Mouse (Mus musculus) embryonic facial prominence, embryonic 15.5 days (tissue): ENCODE measurements around the gene Sept1. TPM values are rescaled to one million over a fixed set of nuclear protein-coding genes. Genes with fewer than 3 reads are reported as not detected.

Experiments used
- polyA plus RNA-seq: library from polyadenylated mRNA; unstranded; fragments of >200 nt; fragmentation: Nextera tagmentation; extraction: Ambion mirVana; gene quantifications from 2 replicates; pipeline ENCODE4 v1.2.1, GENCODE M21; 2015

Gene Sept1
- polyA plus RNA-seq, 1 experiment from 2014 or later = 23.9 TPM

Other genes starting within 250 kb of the Sept1 start
- gene Mvp, start 218.5 kb downstream of the Sept1 start, polyA plus RNA-seq = 12.0 and 12.5 TPM in 2 replicates
- 0.33 and 0.43 TPM in 2 replicates for gene Pagr1b, start 216.6 kb downstream of the Sept1 start, polyA plus RNA-seq
- gene Pagr1a, start 215.8 kb downstream of the Sept1 start, polyA plus RNA-seq = 40.9 and 73.0 TPM in 2 replicates
- 55.0 and 78.2 TPM in 2 replicates for gene Gm42742, start 212.0 kb downstream of the Sept1 start, polyA plus RNA-seq
- 18.9 and 21.9 TPM in 2 replicates for gene Prrt2, start 211.9 kb downstream of the Sept1 start, polyA plus RNA-seq
- 75.2 and 79.8 TPM in 2 replicates for gene Maz, start 206.1 kb downstream of the Sept1 start, polyA plus RNA-seq
- gene Kif22, start 190.7 kb downstream of the Sept1 start, polyA plus RNA-seq = 87.5 and 90.6 TPM in 2 replicates
- gene Zg16, start 145.8 kb downstream of the Sept1 start, polyA plus RNA-seq = not detected in 2 replicates
- 4.8 and 6.3 TPM in 2 replicates for gene AI467606, start 141.8 kb downstream of the Sept1 start, polyA plus RNA-seq
- 2.0 and 3.3 TPM in 2 replicates for gene Qprt, start 110.9 kb downstream of the Sept1 start, polyA plus RNA-seq
- 0.61 and 0.67 TPM in 2 replicates for gene Spn, start 95.3 kb downstream of the Sept1 start, polyA plus RNA-seq
- 56.4 and 61.8 TPM in 2 replicates for gene Cd2bp2, start 37.1 kb downstream of the Sept1 start, polyA plus RNA-seq
- 29.4 and 32.5 TPM in 2 replicates for gene Tbc1d10b, start 24.7 kb downstream of the Sept1 start, polyA plus RNA-seq
- gene Mylpf, start 24.2 kb downstream of the Sept1 start, polyA plus RNA-seq = 585 and 767 TPM in 2 replicates
- gene Zfp553, start 69 bp downstream of the Sept1 start, polyA plus RNA-seq = 41.3 and 42.5 TPM in 2 replicates
- gene Zfp771, start 11.1 kb upstream of the Sept1 start, polyA plus RNA-seq = 73.7 and 77.5 TPM in 2 replicates
- 141 and 142 TPM in 2 replicates for gene Dctpp1, start 27.6 kb upstream of the Sept1 start, polyA plus RNA-seq
- 53.7 and 58.5 TPM in 2 replicates for gene Sephs2, start 40.9 kb upstream of the Sept1 start, polyA plus RNA-seq
- 1.5 and 1.9 TPM in 2 replicates for gene Itgal, start 63.1 kb upstream of the Sept1 start, polyA plus RNA-seq
- gene Zfp768, start 112.5 kb upstream of the Sept1 start, polyA plus RNA-seq = 16.7 and 17.7 TPM in 2 replicates
- 10.6 and 12.3 TPM in 2 replicates for gene Zfp747, start 142.9 kb upstream of the Sept1 start, polyA plus RNA-seq
- gene 9130019O22Rik, start 154.0 kb upstream of the Sept1 start, polyA plus RNA-seq = 5.3 and 6.2 TPM in 2 replicates
- gene E430018J23Rik, start 160.5 kb upstream of the Sept1 start, polyA plus RNA-seq = 8.4 and 9.2 TPM in 2 replicates
- gene Zfp764, start 173.7 kb upstream of the Sept1 start, polyA plus RNA-seq = 8.9 and 9.2 TPM in 2 replicates
- gene Zfp688, start 188.9 kb upstream of the Sept1 start, polyA plus RNA-seq = 24.1 and 24.8 TPM in 2 replicates
- gene Zfp689, start 216.0 kb upstream of the Sept1 start, polyA plus RNA-seq = 8.0 and 8.8 TPM in 2 replicates
- 46.3 and 55.9 TPM in 2 replicates for gene Prr14, start 226.5 kb upstream of the Sept1 start, polyA plus RNA-seq
- 17.1 and 17.3 TPM in 2 replicates for gene Fbrs, start 246.1 kb upstream of the Sept1 start, polyA plus RNA-seq